Mouse (Mus musculus) left cerebral cortex, adult 2 months (tissue): ENCODE results near the gene Ndufa4l2. TPM values are rescaled to one million over a fixed set of nuclear protein-coding genes. Genes with fewer than 3 reads are reported as not detected.

Experiments used
- DNase-seq, 2 experiments: peaks; one replicate each; pipeline ENCODE4 v3.0.0; 2021 to 2022; ENCODE audit warnings: low spot score in 2 of 2, mixed read lengths in 1 of 2; ENCODE audit errors: extremely low spot score in 1 of 2
- H3K27ac ChIP-seq: fragments of 200-600 bp; 2 replicates; pipeline ENCODE4 v1.8.1; 2022
- H3K4me3 ChIP-seq: fragments of 200-600 bp; 2 replicates; pipeline ENCODE4 v1.8.1; 2022
- CTCF ChIP-seq: fragments of 200-600 bp; IDR thresholded peaks from 2 replicates; pipeline ENCODE4 v1.8.1; 2022; ENCODE audit warnings: antibody characterized with exemption, mild to moderate bottlenecking, moderate library complexity
- intact Hi-C: fragments of 180-260 bp; cut with DNase I; formaldehyde crosslinking; loops from one replicate; pipeline ENCODE4 v1.15.1; 2025
- total RNA-seq, 2 experiments: library from RNA; stranded (reverse); gene quantifications; 2 replicates each; pipeline ENCODE4 v1.2.3; 2021

Ndufa4l2 gene
- total RNA-seq, 2 experiments from 2014 or later: 4.2 to 5.6 TPM

- Histone ChIP-seq H3K4me3 (no peak overlapping the region), H3K27ac (no peak overlapping the region; the same call in 1 of the 2 replicates)
- no peak for DNase-seq
- no peak for TF ChIP-seq CTCF
- intact Hi-C loops: no loop called here
These were observed 23.6 kb upstream of the Ndufa4l2 start for GRCm38 (mm10) chr10:127491128-127491512.

GRCm38 (mm10) chr10:127492118-127492517 lies 22.6 kb upstream of the Ndufa4l2 start:
- no peak for TF ChIP-seq CTCF
- H3K27ac ChIP-seq: no peak overlapping the region
- intact Hi-C loops: no loop called here
- no peak overlapping the region for H3K4me3 ChIP-seq
- DNase-seq: no peak

GRCm38 (mm10) chr10:127496156-127496555 lies 18.6 kb upstream of the Ndufa4l2 start:
- intact Hi-C loops: no loop called here
- DNase-seq: no peak
- TF ChIP-seq CTCF: no peak
- Histone ChIP-seq H3K27ac (no peak overlapping the region), H3K4me3 (no peak overlapping the region)

- no peak for TF ChIP-seq CTCF
- intact Hi-C loops: no loop called here
- DNase-seq: no peak
- Histone ChIP-seq H3K4me3 (no peak overlapping the region), H3K27ac (no peak overlapping the region)
These were observed 15.3 kb upstream of the Ndufa4l2 start for GRCm38 (mm10) chr10:127499516-127499915.

GRCm38 (mm10) chr10:127500042-127500441 lies 14.7 kb upstream of the Ndufa4l2 start:
- no peak overlapping the region for H3K27ac ChIP-seq
- no peak overlapping the region for H3K4me3 ChIP-seq
- no peak for TF ChIP-seq CTCF
- intact Hi-C loops: no loop called here
- no peak for DNase-seq

- intact Hi-C loops: no loop called here
- no peak for DNase-seq
- no peak within 1 kb of the TSS for H3K27ac ChIP-seq
- no peak within 1 kb of the TSS for H3K4me3 ChIP-seq
- TF ChIP-seq CTCF: no peak
These were observed 13.6 kb upstream of the Ndufa4l2 start, which contains the start of gene Stac3 for GRCm38 (mm10) chr10:127500894-127501893. Gene Stac3, plus strand, starts transcription at chr10:127501686.

- TF ChIP-seq CTCF: peak; percentile 65
- peak; percentile 67 to 76 for DNase-seq
- no peak overlapping the region for H3K4me3 ChIP-seq
- no peak overlapping the region for H3K27ac ChIP-seq
- intact Hi-C loops: no loop called here
These were observed 6.5 kb upstream of the Ndufa4l2 start for GRCm38 (mm10) chr10:127508239-127508638.

GRCm38 (mm10) chr10:127509051-127509836 lies 5.5 kb upstream of the Ndufa4l2 start:
- Histone ChIP-seq H3K27ac (peak overlapping the region; percentile 61), H3K4me3 (peak overlapping the region; percentile 45)
- peak; percentile 83 for DNase-seq
- TF ChIP-seq CTCF: peak; percentile 74
- intact Hi-C loops: no loop called here

GRCm38 (mm10) chr10:127509837-127510701 lies 4.7 kb upstream of the Ndufa4l2 start:
- TF ChIP-seq CTCF: no peak
- DNase-seq: no peak
- Histone ChIP-seq H3K4me3 (no peak overlapping the region), H3K27ac (no peak overlapping the region; the same call in 1 of the 2 replicates)
- intact Hi-C loops: no loop called here

- Histone ChIP-seq H3K4me3 (no peak overlapping the region), H3K27ac (peak overlapping the region; percentile 57; the same call in 1 of the 2 replicates)
- DNase-seq: no peak
- no peak for TF ChIP-seq CTCF
- intact Hi-C loops: no loop called here
These were observed 3.7 kb upstream of the Ndufa4l2 start for GRCm38 (mm10) chr10:127510895-127511617.
